Mouse (Mus musculus) frontal cortex, postnatal 25 days (tissue): Measurements from ENCODE around the gene Rabl6.
A peak's percentile ranks its signal among the peaks of the same experiment; 100 is the strongest.
"Not testable (repeated sequence)": the region's sequence is repeated elsewhere in the genome, so short reads cannot be mapped to it uniquely, and the experiment has no call there.

Source experiments
- DNase-seq, 2 experiments: peaks; one replicate each; pipeline ENCODE4 v3.0.0; 2022; ENCODE audit warnings: low spot score in 2 of 2

The Rabl6 gene

DNA sequence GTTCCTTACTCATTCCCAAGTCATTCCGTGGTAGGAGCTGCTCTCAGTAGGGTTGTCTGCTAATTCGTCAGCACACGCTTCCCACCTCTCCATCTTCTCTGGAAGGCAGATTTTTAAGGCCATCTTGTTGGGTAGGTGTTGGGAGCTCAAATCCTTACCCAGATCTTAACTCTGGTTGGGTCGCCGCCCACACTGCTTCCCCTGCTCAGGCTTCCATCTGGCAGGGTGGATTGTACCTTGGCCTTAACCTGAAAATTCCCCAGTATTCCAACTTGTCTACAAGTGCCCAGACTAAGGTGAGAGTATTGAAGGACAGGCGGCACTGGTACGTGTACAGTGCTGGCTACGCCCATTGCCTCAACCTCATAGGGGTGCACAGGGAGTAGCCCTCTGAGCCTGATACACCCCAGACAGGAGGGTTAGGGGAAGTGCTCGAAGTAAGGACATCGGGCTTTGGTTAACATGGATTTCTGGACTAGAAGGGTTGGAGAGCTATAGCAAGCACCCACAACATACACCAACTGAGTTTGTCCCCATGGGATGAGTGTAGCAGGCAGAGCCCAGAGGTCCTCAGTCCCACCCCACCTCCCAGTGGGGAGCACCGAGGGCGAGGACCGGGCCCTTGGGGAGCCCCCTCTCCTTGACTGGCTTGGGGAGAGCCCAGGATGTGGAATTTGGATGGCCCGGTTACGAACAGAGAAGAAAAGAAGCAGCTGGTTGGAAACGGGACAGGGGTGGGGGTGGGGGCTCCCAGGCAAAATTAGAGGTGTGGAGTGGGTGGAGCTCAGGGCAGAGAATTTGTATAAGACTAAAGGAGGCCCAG is 32.1 kb downstream of the Rabl6 start:
- DNase-seq = peak in 1 of 2 experiments; percentile 22

DNA sequence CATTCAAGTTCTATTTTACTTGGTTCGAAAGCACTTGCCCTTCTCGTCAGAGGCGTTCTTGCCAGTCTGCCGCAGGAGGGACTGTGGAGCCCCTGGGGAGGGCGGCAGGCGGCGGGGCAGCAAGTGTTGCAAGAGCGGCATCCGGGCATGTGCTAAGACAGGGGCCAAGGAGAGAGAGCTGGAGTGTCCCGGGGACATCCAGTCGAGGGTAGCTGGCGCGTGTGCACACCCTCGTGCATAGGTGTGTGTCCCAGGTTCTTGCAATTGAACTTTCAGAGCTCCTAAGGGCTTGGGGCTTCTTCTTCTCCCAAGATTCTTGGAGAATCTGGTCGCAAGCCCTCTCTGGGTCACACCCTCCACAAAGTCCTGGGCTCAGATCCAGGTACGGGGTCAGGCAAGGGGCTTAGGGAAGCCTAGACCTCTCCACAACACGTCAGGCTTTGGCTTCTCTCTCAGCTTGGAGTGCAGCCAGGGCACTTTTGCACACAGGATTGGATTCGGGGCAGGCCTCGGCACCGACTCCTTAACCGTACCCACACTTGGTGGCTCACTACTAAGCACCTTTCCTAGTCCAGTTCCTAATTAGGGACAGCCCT is 32.8 kb downstream of the Rabl6 start:
- no peak for DNase-seq

DNA sequence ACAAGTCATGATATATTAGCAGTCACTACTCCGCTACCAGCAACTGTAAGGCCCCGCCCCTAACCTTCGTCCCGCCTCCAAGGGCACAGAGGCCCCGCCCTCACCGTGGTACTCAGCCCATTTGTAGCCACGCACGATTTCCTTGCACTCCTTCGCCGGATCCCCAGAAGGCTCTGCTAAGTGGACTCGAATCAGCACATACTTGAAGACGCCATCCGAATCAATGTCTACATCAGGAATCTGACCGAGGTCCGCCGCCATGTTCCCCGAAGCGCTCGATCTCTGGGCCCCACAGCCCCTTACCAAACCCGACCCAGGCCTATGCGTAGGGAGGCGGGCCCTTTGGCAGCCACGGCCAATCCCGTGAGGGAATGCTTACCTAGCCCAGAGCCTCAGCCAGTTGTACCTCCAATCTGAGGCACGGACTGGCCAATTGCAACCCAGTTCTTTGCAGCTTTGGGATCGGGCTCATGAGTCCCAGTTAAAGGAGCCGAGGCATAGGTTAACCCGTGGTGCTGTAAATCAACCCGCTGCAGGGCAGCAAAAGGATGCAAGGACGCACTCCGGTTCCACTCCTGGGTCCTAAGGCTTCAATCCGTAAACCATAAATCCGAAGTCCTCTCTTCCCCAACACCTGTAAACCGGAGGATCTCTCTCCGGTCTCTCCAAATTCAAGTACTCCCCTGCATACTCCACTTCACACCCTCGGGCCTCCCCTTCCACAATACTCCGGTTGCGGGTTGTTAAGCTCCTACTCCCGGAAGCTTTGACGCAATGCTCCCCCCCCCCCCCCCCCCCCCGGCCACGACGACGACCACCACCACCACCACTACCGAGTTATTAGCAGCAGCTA is 33.5 kb downstream of the Rabl6 start, which contains the start of the genes Mamdc4 and Phpt1:
Gene Mamdc4 (minus strand): TSS at position 267 of the 853 bp plus-strand sequence.
Gene Phpt1 (minus strand): TSS at position 646 of the 853 bp plus-strand sequence.
- DNase-seq = peak; percentile 92 to 94

DNA sequence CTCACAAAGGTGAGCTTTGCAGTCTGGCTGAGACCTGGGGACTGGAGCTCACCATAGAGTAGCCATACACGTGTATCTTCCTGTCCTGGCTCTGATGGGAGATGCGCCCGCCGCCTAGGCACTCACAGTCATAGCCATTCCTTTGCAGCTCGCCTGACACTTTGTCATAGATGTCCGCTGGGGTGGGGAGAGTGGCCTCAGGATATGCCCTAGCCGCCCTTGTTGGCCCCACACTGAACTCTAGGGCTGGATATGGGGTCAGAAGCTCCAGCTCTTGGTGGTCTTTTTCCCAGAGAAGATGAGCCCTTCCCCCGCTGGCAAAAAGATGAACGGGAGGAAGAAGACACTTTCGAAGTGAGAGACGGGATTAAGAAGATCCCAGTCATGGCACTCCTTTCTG is 34.2 kb downstream of the Rabl6 start:
- no peak for DNase-seq

DNA sequence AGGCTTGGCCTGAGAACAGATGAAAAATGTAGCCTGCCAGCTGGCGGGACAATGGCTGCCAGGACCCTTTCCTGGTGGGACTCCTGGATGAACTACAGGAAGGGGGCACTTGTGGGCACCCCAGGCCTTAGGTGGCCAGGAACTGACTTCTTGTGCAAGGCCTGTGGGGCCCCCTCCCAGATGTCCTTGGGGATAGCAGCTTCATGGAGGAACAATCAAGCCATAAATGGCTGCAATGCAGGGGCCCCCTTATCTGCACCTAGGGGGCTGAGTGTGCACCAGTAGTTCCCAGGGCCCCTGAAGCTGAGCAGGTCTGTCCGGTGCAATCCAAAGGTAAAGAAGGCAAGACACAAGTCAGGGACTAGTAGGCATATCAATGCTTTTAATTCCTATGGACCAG is 35.3 kb downstream of the Rabl6 start:
- DNase-seq = no peak

DNA sequence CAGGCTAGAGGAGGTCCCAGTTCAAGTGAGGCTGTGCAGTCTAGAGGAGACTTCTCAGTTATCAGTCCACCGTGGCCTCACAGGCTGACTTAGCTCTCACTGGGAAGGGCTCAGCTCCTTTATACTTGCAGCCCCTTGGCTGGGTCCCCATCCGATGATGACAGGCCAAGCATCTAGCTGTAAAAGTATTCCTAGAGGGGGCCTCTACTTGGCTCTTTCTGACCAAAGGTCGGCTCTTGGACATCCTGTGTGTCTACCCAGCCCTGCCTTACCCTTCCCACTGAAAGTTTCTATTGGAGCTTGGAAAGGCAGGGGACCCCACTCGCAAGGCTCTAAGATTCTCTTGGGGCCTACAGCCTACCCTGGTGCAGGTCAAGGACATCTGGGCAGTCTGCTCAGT is 37.1 kb downstream of the Rabl6 start:
- DNase-seq = no peak

DNA sequence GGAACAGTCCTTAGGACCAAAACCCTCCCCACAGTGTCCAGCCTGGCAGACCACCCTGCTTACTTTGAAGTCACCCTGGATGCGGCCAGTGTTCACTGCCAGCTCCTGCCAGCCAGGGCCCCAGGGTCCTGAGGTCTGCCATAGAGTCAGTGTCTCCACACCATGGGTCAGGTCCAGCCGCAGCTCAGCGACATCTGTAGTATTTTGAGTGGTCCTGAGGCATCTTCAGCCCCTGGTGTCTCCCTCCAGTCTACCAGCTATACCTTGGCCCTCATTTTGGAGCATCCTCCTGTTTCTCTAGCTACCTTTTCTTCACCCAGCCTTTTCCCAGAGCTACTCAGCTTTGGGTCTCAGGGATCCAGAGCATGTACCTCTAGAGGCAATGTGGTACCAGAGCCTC is 39.0 kb downstream of the Rabl6 start:
- DNase-seq = no peak

DNA sequence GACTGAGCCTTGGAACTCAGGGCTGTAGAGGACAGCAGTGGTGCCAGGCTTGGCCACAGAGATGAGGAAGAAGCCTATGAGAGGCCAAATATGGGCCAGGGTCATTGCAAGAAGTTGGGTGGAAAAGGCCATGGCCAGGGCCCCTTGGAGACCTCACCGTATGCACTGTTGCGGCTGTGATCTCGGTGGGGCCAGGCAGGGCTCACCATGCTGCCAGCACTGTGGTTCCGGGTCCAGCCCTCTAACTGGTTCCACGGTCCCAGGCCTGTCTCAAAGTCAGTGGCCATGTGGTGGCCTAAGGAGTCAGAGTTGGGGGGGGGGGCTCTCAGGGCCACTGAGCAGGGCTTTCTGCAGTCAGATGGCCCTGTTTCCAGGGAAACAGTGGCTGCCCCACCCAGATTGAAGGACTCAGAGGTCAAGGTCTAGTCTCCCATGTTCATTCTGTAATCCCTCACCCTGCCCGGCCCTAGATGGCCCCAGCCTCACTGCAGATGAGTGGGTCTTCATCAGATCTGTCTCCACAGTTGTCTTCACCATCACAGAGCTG is 39.8 kb downstream of the Rabl6 start:
- no peak for DNase-seq

DNA sequence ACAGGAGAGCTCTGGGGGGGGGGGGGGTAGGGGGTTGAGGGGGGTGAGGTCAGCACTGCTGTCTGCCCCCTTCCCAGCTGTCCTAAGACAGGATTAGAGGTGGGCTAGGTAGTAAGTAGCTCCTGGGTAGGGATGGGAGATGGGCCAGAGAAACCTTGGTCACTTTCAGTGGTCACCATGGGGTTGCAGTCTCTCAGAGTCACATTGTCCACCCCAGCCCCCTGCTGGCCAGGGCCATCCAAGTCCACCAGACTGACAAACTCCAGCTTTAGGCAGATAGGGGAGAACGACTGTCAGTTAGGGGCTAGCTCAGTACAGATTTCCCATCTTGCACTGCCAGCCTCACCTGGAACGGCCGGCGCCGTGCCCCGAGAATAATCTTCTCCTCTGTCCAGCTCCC is 41.8 kb downstream of the Rabl6 start:
- no peak for DNase-seq

DNA sequence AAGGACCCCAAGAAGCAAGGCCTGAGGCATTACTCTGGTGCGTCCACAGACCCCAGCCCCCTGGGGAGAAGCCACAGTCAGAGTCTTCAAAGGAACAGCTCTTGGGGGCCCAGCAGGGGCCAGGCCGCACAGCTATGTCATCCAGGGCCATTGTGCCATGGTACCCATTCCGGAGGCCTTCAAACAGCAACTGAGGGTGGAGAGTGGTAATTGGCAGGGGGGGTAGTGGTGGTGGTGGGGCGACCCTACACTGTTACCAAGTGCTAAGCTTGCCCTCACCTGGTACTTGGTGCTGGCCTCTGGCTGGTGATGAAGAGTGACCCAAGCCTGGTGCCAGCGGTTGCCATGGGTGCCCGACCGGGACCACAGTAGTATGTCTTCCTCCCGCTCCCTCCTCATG is 42.6 kb downstream of the Rabl6 start:
- no peak for DNase-seq

DNA sequence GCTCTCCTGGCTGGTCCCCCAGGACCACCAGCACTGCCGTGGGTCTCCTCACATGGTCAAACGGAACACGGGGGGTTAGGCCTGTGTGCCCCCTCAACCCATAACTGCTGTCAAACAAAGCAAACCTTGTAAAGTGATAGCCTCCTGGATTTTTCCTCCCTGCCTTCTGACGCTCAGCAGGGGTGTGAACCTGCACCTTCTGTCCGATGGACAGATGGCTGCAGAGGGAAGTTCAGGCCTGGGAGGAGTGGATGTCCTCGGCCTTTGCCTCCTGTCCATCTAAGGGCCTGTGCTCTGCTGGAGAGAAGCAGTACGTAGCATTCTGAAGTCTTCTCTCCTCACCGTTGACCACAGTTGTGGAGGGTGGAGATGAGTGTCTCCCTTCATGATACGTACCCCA is 46.4 kb downstream of the Rabl6 start:
- no peak for DNase-seq

DNA sequence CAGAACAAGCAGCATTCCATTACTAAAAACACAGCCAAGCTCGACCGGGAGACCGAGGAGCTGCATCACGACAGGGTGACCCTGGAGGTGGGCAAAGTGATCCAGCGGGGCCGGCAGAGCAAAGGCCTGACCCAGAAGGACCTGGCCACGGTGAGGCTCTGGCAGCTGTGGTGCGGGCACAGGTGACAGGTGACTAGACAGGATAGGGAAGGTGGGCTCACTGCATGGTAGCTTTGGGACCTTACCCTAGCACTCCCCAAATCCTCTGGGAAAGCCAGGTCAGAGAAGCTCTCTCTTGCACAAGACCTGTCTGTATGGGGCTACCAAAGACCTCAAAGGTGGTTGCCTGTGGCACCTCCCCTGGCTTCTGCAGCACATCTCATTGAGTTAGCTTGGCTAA is 47.8 kb downstream of the Rabl6 start:
- no peak for DNase-seq

DNA sequence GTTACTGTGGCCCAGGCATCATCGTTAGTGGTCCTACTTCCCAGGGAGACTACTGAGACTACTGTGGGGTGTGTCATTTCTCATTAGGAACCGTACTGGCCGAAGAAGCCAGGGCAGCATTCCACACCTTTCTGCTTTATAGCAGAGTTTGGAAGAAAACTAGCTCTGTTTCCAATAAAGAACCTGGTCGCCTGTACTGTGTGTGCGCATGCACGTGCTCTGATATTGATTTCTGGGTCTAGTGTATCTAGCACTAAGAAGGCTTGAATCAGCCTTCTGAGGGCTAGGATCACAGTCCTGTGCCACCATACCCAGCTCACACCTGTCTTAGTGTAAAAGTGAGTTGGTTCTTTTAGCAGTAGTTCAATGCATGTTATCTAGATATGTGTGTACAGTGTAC is 49.5 kb downstream of the Rabl6 start:
- no peak for DNase-seq

DNA sequence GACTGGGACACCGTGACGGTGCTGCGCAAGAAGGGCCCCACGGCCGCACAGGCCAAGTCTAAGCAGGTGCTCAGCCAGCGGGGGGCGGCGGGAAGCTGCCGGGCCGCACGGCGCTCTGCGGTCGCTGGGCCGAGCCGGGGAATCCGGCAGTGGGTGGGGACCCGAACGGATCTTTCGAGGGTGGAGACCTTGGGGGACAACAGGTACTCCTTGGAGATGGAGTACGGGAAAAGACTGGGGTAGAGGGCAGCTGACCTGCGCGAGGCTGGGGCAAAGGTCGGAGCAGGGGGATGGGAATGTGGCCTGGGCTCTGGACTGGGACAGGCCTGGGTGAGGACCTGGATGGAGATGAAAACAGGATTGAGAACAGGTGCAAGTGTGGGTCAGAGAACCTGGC is 50.4 kb downstream of the Rabl6 start:
- no peak for DNase-seq

DNA sequence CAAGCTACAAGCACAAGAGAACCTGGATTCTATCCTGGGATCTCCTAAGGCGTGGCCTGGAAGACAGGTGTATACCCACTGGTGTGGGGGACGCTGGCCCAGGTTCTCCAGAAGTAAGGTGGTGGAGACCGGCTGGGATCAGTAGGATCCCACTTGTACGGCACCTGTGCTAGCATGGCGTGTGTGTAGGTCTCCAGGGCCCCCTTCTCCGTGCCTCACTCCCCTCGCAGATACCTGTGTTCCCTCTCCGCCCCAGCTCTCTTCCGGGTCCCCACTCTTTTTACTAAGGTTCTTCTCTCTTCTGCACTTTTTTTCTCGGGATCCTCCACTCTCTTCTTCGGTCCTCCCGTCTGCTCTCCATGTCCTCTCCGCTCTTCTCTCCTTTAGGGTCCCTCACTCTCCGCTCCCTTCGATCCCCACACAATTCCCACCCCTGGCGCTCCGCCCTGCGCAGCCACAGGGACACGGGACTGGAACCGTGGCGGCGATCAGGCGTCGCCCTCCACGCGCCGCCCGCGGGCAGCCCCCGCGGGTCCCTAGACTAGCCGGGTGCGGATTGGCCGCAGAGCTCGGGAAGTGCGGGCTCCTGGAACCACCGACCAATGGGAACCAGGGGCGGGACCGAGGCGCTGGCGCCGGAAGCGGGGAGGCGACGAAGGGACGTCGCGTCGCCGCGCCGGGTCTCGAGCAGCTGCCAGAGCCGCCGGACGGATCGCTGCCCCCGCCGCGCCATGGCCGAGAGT is 50.9 kb downstream of the Rabl6 start, which contains the start of gene Edf1:
Gene Edf1 (plus strand): TSS at position 627 of the 743 bp plus-strand sequence.
- peak; percentile 87 to 91 for DNase-seq

DNA sequence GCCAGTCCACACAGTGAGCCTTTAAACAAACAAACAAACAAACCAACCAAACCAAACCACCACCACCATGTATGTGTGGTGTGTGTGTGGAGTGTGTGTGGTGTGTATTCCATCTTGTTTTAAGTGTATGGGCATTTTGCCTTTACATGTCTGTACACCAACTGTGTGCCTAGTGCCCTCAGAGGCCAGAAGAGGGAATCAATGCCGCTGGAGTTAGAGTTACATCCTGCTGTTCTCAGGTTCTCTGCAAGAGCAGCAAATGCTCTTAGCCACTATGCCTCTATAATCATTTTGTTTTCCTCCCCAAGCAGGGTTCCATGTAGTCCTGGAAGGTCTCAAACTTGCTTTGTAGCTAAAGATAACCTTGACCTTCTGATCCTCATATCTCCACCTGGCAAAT is 52.0 kb downstream of the Rabl6 start:
- DNase-seq = no peak

DNA sequence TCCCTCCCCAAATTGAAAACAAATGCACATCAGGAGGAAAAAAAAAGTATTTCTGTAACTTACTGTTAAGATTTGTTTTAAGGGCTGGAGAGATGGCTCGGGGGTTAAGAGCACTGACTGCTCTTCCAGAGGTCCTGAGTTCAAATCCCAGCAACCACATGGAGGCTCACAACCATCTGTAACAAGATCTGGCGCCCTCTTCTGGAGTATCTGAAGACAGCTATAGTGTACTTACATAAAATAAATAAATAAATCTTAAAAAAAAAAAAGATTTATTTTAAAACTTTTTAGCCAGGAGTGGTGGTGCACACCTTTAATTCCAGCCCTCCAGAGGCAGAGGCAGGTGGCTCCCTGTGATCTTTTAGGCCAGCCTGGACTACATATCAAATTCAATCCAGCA is 52.8 kb downstream of the Rabl6 start:
- not testable (repeated sequence) for DNase-seq

DNA sequence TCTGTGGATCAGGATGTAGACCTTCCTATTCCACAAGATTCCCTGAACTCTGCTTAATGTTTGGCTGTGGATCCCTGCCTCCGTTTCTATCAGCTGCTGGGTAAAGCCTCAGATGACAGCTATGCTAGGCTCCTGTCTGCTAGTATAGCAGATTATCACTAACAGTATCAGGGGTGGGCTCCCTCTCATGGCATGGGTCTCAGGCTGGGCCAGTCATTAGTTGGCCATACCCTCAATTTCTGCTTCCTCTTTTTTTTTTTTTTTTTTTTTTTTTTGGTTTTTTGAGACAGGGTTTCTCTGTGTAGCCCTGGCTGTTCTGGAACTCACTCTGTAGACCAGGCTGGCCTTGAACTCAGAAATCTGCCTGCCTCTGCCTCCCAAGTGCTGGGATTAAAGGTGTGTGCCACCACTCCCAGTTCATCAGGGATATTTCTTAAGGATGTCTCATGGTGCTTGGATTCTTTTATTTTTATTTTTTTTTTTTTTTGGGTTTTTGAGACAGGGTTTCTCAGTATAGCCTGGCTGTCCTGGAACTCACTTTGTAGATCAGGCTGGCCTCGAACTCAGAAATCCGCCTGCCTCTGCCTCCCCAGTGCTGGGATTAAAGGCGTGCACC is 55.0 kb downstream of the Rabl6 start:
- not testable (repeated sequence) for DNase-seq

DNA sequence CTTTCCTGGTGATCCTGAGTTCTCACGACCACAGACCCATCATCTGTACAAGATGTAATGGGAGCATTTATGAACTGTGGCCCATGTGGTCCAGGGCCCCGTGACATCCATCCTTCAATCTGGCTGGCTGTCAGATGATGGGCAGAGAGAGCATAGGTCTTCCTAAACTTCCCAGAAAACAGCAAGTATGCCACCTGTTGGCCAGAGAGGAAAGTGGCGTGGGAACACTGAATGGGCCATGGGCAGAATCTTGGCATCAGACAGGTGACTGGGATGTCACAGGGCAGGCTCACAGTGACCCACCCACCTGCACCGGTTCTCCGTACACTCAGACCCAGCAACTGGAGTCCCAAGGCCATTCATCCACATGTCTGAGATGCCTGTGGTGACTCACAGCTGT is 57.1 kb downstream of the Rabl6 start:
- no peak for DNase-seq

DNA sequence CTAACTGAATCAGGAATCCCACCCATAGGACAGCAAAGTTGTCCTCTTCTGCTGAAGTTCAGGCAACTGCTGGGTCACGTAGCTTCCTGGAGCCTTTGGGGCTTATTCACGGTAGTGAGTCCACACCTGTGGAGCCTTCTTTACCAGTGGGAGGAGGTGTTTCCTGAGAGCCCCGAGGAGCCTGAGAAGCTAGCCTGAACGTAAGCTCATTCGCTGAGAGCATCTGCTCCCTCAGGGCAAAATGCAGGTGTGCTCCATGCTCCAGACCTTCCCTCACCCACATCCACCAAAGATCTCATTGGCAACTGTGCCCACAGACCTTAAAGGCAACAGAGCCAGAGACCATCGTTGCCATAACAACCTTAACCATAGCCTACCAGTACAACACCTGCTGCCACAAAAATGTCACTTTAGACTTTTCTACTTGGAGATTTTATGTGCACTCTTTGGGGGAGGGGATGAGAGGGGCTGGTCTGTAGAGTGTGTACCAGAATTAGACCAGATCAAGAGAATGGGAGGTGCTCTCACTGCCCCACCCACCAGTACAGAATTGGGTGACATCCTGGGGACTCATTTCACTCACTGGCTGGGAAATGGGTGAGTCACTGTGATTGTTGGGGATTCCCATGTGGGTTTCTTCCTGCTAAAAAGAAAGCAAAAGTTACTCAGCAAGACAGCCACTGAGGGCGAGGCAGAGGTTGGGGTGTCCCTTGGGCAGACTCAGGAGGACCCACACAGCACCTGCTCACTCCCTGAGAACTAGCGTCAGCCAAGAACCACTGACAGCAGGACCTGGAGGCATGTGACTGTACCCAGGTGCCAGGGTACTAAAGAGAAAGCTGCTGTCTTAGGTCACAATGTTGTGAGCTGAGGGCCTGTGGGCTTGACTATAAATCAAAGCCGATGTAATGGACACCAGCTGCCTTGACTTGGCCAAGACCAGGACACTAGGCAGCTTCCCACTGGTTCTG is 59.0 kb downstream of the Rabl6 start:
- no peak for DNase-seq
